Mouse (Mus musculus): ENCODE data around the gene Lsm4. TPM values are rescaled to one million over a fixed set of nuclear protein-coding genes. Genes with fewer than 3 reads are reported as not detected.

Gene Lsm4
- total and polyA plus RNA-seq, 2 experiments from 2014 or later: 202 to 438 TPM

DNA sequence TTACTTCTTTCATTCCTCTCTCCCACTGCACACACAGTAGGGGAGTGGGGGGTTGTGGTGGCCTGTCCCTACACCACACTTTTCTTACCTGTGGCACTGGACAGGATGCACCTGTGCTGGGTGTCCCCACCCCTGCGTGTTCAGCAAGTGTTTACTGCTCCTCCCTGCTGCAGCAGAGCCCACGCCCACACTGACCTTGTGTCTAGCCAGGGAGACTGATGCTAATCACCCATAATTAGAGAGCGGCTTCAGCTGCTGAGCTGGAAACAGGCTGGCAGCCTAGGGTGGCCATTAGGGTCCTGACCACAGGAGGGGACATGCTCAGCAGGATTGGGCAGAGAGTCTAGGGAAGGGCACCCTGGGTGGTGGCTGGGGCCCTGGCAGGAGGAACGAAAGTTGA, 1.7 kb downstream of the Lsm4 start:
- H3K4me2 ChIP-seq (ENCODE audit: low read depth, low read length): no peak overlapping the region
- H3K4me3 ChIP-seq (ENCODE audit: low read depth, low read length): no peak overlapping the region
- TF ChIP-seq EP300 (IDR thresholded peaks at IDR 0.05; ENCODE audit: low read depth): no peak
- TF ChIP-seq CTCF (IDR thresholded peaks at IDR 0.05; ENCODE audit: low read depth): no peak
- no peaks in the 10 kb centered on the region for H3K9me3 ChIP-seq (replicated peaks; ENCODE audit: control insufficient read depth, low read length)
- no peak for ATAC-seq (ENCODE audit: insufficient read depth, low read depth)
- no peak overlapping the region for H3K9ac ChIP-seq (replicated peaks; ENCODE audit: low read depth, low read length)
- H3K27ac ChIP-seq (ENCODE audit: low read depth): peak overlapping the region; percentile 96; the same call in 1 of the 2 replicates
- peaks cover 15% of the 10 kb centered on the region for H3K4me1 ChIP-seq (ENCODE audit: control insufficient read depth, insufficient read depth)
- DNase-seq (ENCODE audit: low spot score): no peak
- peaks cover 15% of the 10 kb centered on the region; the same call in 1 of the 2 replicates for H3K36me3 ChIP-seq (replicated peaks; ENCODE audit: control insufficient read depth, insufficient read depth, low read length)
- WGBS: 75% methylated on average over 4 of the region's 4 CpGs
- H3K27me3 ChIP-seq (ENCODE audit: control insufficient read depth, insufficient read depth, low read length): no peaks in the 10 kb centered on the region

DNA sequence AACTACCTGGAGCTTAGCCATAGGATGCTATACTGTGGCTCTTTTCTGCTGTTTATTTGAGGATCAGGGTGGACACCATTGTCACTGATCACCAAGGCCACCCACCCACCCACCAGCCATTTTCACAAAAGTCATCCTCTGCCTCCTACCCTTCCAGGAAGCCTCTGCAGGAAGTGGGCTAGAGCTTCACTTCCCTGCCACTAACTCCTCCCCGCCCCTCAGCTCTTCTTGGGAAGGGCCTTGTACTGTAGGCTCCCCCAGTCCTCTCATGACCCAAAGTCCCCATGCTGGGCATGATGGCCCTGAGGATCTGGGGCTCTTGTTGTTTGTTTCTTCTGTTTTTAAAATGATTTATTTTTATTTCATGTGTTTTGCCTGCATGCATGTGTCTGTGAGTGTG, 2.3 kb downstream of the Lsm4 start:
- Histone ChIP-seq H3K4me2 (ENCODE audit: low read depth, low read length) (no peak overlapping the region), H3K9me3 (replicated peaks; ENCODE audit: control insufficient read depth, low read length) (no peaks in the 10 kb centered on the region), H3K9ac (replicated peaks; ENCODE audit: low read depth, low read length) (no peak overlapping the region), H3K36me3 (replicated peaks; ENCODE audit: control insufficient read depth, insufficient read depth, low read length) (peaks cover 15% of the 10 kb centered on the region; the same call in 1 of the 2 replicates), H3K27me3 (ENCODE audit: control insufficient read depth, insufficient read depth, low read length) (no peaks in the 10 kb centered on the region), H3K27ac (ENCODE audit: low read depth) (no peak overlapping the region), H3K4me1 (ENCODE audit: control insufficient read depth, insufficient read depth) (peaks cover 18% of the 10 kb centered on the region), H3K4me3 (ENCODE audit: low read depth, low read length) (no peak overlapping the region)
- WGBS: 74% methylated on average over 1 of the region's 1 CpGs
- TF ChIP-seq CTCF (IDR thresholded peaks at IDR 0.05; ENCODE audit: low read depth) (no peak), EP300 (IDR thresholded peaks at IDR 0.05; ENCODE audit: low read depth) (no peak)
- DNase-seq (ENCODE audit: low spot score) (no peak), ATAC-seq (ENCODE audit: insufficient read depth, low read depth) (no peak)

DNA sequence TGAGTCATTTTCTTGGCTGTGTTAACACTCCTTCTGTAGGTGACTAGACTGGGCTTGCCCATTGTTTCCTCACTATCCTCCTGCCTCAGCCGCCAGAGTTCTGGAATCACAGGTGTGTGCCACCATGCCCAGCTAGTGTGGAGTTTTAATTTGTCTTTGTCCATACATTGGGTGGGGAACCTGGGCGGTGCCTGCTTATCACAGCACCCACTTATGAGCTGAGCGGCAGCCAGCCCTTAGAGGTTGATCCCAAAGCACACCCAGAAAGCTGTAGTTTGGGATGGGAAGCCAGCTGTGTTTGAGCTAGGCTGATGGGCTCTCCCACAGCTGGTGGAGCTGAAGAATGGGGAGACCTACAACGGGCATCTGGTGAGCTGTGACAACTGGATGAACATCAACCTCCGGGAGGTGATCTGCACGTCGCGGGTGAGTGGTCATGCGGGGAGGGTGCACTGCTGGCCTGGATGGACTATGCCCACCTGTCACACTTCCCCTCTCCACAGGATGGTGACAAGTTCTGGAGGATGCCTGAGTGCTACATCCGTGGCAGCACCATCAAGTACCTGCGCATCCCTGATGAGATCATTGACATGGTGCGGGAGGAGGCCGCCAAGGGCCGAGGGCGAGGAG, 4.5 kb downstream of the Lsm4 start:
- ATAC-seq (ENCODE audit: insufficient read depth, low read depth): no peak
- Histone ChIP-seq H3K4me3 (ENCODE audit: low read depth, low read length) (no peak overlapping the region), H3K4me1 (ENCODE audit: control insufficient read depth, insufficient read depth) (peaks cover 29% of the 10 kb centered on the region), H3K36me3 (replicated peaks; ENCODE audit: control insufficient read depth, insufficient read depth, low read length) (peaks cover 15% of the 10 kb centered on the region; the same call in 1 of the 2 replicates), H3K9ac (replicated peaks; ENCODE audit: low read depth, low read length) (no peak overlapping the region), H3K9me3 (replicated peaks; ENCODE audit: control insufficient read depth, low read length) (no peaks in the 10 kb centered on the region), H3K27ac (ENCODE audit: low read depth) (no peak overlapping the region), H3K4me2 (ENCODE audit: low read depth, low read length) (no peak overlapping the region), H3K27me3 (ENCODE audit: control insufficient read depth, insufficient read depth, low read length) (no peaks in the 10 kb centered on the region)
- WGBS: 88% methylated on average over 15 of the region's 15 CpGs
- TF ChIP-seq EP300 (IDR thresholded peaks at IDR 0.05; ENCODE audit: low read depth) (no peak), CTCF (IDR thresholded peaks at IDR 0.05; ENCODE audit: low read depth) (no peak)
- no peak for DNase-seq (ENCODE audit: low spot score)

- ATAC-seq (ENCODE audit: insufficient read depth, low read depth) (no peak), DNase-seq (ENCODE audit: low spot score) (no peak)
- Histone ChIP-seq H3K9me3 (replicated peaks; ENCODE audit: control insufficient read depth, low read length) (no peaks in the 10 kb centered on the region), H3K27ac (ENCODE audit: low read depth) (0 out of 2 replicates have a peak overlapping the region, but pooled peaks have one; percentile 20), H3K36me3 (replicated peaks; ENCODE audit: control insufficient read depth, insufficient read depth, low read length) (peaks cover 15% of the 10 kb centered on the region; the same call in 1 of the 2 replicates), H3K9ac (replicated peaks; ENCODE audit: low read depth, low read length) (no peak overlapping the region), H3K4me2 (ENCODE audit: low read depth, low read length) (no peak overlapping the region), H3K4me3 (ENCODE audit: low read depth, low read length) (no peak overlapping the region), H3K4me1 (ENCODE audit: control insufficient read depth, insufficient read depth) (peaks cover 31% of the 10 kb centered on the region), H3K27me3 (ENCODE audit: control insufficient read depth, insufficient read depth, low read length) (no peaks in the 10 kb centered on the region)
- no peak for TF ChIP-seq CTCF (IDR thresholded peaks at IDR 0.05; ENCODE audit: low read depth)
- TF ChIP-seq EP300 (IDR thresholded peaks at IDR 0.05; ENCODE audit: low read depth): no peak
Measured at GRCm38 (mm10) chr8:70678679-70679078, 5.6 kb downstream of the Lsm4 start.

GRCm38 (mm10) chr8:70679404-70679803, 6.4 kb downstream of the Lsm4 start:
- H3K4me2 ChIP-seq (ENCODE audit: low read depth, low read length): no peak overlapping the region
- peaks cover 15% of the 10 kb centered on the region; the same call in 1 of the 2 replicates for H3K36me3 ChIP-seq (replicated peaks; ENCODE audit: control insufficient read depth, insufficient read depth, low read length)
- peak overlapping the region; percentile 20 for H3K27ac ChIP-seq (ENCODE audit: low read depth)
- H3K9me3 ChIP-seq (replicated peaks; ENCODE audit: control insufficient read depth, low read length): no peaks in the 10 kb centered on the region
- H3K9ac ChIP-seq (replicated peaks; ENCODE audit: low read depth, low read length): no peak overlapping the region
- H3K27me3 ChIP-seq (ENCODE audit: control insufficient read depth, insufficient read depth, low read length): no peaks in the 10 kb centered on the region
- no peak for ATAC-seq (ENCODE audit: insufficient read depth, low read depth)
- no peak overlapping the region for H3K4me3 ChIP-seq (ENCODE audit: low read depth, low read length)
- 83% methylated on average over 4 of the region's 4 CpGs for WGBS
- DNase-seq (ENCODE audit: low spot score): no peak
- H3K4me1 ChIP-seq (ENCODE audit: control insufficient read depth, insufficient read depth): peaks cover 24% of the 10 kb centered on the region
- TF ChIP-seq CTCF (IDR thresholded peaks at IDR 0.05; ENCODE audit: low read depth) (no peak), EP300 (IDR thresholded peaks at IDR 0.05; ENCODE audit: low read depth) (no peak)

DNA sequence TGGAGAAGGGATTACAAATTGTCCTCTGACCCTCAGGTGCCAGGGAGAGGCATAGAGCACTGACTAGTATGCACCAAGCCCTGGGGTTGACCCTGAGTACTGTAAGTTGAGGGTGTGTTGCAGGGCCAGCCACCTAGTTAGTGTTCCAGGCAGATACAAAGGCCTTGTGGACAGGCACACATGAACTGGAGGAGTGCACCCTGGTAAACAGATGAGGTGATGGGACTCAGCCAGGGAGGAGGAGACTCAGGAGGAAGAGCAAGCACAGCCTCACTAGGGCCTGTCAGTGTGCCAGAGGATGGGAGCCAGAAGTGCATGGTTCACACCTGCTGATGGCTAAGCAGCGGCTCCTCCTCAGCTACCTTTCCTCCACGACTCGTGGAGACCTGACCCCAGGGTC, 7.0 kb downstream of the Lsm4 start:
- TF ChIP-seq EP300 (IDR thresholded peaks at IDR 0.05; ENCODE audit: low read depth) (no peak), CTCF (IDR thresholded peaks at IDR 0.05; ENCODE audit: low read depth) (no peak)
- Histone ChIP-seq H3K36me3 (replicated peaks; ENCODE audit: control insufficient read depth, insufficient read depth, low read length) (peaks cover 15% of the 10 kb centered on the region; the same call in 1 of the 2 replicates), H3K4me1 (ENCODE audit: control insufficient read depth, insufficient read depth) (peaks cover 20% of the 10 kb centered on the region), H3K9ac (replicated peaks; ENCODE audit: low read depth, low read length) (no peak overlapping the region), H3K4me3 (ENCODE audit: low read depth, low read length) (no peak overlapping the region), H3K4me2 (ENCODE audit: low read depth, low read length) (no peak overlapping the region), H3K27ac (ENCODE audit: low read depth) (no peak overlapping the region; the same call in 1 of the 2 replicates), H3K9me3 (replicated peaks; ENCODE audit: control insufficient read depth, low read length) (no peaks in the 10 kb centered on the region), H3K27me3 (ENCODE audit: control insufficient read depth, insufficient read depth, low read length) (no peaks in the 10 kb centered on the region)
- 66% methylated on average over 3 of the region's 3 CpGs for WGBS
- DNase-seq (ENCODE audit: low spot score): no peak
- no peak for ATAC-seq (ENCODE audit: insufficient read depth, low read depth)
